Mouse (Mus musculus) heart, postnatal 0 days (tissue): ENCODE measurements around the gene Akap6.

Experiments
- CTCF ChIP-seq: IDR thresholded peaks from 2 replicates; pipeline ENCODE4 v1.5.1; 2016; ENCODE audit warnings: antibody characterized with exemption, control low read depth, low read depth
- EP300 ChIP-seq: IDR thresholded peaks from 2 replicates; pipeline ENCODE4 v1.6.1; 2016; ENCODE audit warnings: antibody characterized with exemption, low read depth

DNA sequence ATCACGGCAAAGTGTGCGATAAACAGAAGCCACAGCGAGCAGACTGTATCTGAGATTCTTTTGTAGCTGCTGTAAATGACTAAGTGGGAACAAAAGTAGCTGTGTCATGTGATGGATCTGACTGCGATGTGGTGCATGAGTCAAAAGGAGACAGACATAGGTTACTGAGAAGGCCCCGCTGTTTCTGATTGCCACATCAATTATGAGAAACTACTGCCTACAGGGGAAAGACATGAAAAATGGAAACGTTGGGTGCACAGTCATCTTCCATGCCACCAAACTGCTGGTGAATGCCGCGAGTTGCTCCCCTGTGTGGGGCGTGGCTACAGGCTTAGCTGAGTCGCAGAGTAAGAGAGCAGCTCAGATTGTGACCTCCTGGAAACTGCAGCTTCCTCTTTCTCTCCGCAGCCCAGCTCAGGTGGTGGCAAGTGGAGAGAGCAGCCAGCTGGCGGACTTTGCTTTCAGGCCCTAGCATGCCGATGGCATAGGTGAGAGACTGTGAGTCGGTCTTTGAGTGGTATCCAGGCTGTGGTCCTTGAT lies 83.8 kb downstream of the Akap6 start:
- TF ChIP-seq CTCF (no peak), EP300 (no peak)
